8 mouse cellular contexts compared by ENCODE assay signal in the genomic region with DNA sequence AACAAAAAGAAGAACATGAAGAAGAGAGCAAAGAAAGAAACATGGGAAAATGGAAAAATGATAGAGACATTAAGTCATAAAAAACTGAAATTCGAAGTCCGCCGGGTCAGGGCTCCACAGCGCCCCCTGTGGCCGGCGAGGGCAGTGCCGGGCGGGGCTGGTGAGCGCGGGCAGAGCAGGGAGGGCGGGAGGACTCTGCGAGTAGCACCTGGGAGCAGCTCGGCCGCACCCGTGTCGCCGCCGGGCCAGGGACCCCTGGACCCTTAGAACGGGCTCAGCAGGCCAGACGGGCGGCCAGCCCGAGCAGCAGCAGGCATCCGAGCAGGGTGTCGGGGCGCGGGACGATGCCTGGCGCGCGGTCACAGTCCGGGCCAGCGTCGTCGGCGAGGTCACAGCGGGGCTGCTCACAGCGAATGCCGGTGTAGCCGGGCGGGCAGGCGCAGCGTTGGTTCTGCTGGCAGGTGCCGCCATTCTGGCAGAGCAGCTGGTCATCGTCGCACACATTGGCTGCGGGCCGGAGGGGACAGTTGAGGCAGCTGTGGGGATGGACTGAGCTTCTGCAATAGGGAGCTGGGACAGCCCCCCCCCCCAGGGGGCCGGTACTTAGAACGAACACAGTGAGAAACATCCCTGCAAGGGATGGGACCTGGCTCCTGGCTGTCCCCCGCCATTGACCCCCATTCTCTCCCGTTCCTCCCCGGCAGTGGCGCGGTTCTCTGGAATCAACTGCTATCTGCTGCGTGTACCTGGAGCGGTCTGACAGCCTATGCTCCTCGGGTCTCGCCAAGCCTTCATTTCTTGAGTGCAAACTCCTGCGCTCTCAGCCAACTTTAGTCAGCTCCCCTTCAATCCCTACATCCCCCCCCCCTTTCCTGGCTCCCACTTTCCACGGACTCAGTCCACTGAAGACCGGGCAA. TPM values are rescaled to one million over a fixed set of nuclear protein-coding genes. Genes with fewer than 3 reads are reported as not detected.
DNase-seq lines count a peak whose midpoint lies in the region; ATAC-seq and TF ChIP-seq lines count a peak whose summit lies in the region.

No protein-coding gene starts in this region.

- no peaks in the 10 kb centered on the region for H3K27me3 ChIP-seq in C2C12 (ENCODE audit: control insufficient read depth, insufficient read depth, insufficient read length)
- peaks cover 19% of the 10 kb centered on the region for H3K27me3 ChIP-seq in embryonic facial prominence, embryonic 14.5 days (replicated peaks; ENCODE audit: control insufficient read depth, insufficient read depth, low read length)
- peaks cover 62% of the 10 kb centered on the region for H3K27me3 ChIP-seq in heart, embryonic 13.5 days (replicated peaks)
- peaks cover 13% of the 10 kb centered on the region for H3K27me3 ChIP-seq in kidney, postnatal 0 days (ENCODE audit: insufficient read depth, low read length)
- H3K27me3 ChIP-seq in liver, embryonic 14.5 days (ENCODE audit: control insufficient read depth, insufficient read depth, low read length), result peaks cover 15% of the 10 kb centered on the region
- H3K27me3 ChIP-seq in neural tube, embryonic 12.5 days (replicated peaks), result peaks cover 23% of the 10 kb centered on the region
- no peaks in the 10 kb centered on the region for H3K27me3 ChIP-seq in testis, adult 2 months (ENCODE audit: control insufficient read depth, insufficient read depth, low read length)

- peak overlapping the region; percentile 87 for H3K27ac ChIP-seq in bone marrow, adult 2 months (ENCODE audit: control insufficient read depth, insufficient read depth, low read depth, low read length, poor library complexity)
- H3K27ac ChIP-seq in embryonic facial prominence, embryonic 14.5 days (replicated peaks; ENCODE audit: low read depth, low read length), result no peak overlapping the region
- H3K27ac ChIP-seq in heart, embryonic 13.5 days (replicated peaks), result no peak overlapping the region
- H3K27ac ChIP-seq in kidney, postnatal 0 days, result no peak overlapping the region
- no peak overlapping the region for H3K27ac ChIP-seq in liver, embryonic 14.5 days
- no peak overlapping the region for H3K27ac ChIP-seq in neural tube, embryonic 12.5 days
- no peak overlapping the region for H3K27ac ChIP-seq in testis, adult 2 months (ENCODE audit: control insufficient read depth, insufficient read depth, low read depth, low read length)

- H3K4me1 ChIP-seq in bone marrow, adult 2 months (ENCODE audit: control insufficient read depth, insufficient read depth, low read length), result peaks cover 2% of the 10 kb centered on the region; the same call in 1 of the 2 replicates
- H3K4me1 ChIP-seq in embryonic facial prominence, embryonic 14.5 days (ENCODE audit: control insufficient read depth, insufficient read depth, low read length), result peaks cover 12% of the 10 kb centered on the region
- H3K4me1 ChIP-seq in heart, embryonic 13.5 days, result peaks cover 23% of the 10 kb centered on the region
- peaks cover 7% of the 10 kb centered on the region; the same call in 1 of the 2 replicates for H3K4me1 ChIP-seq in kidney, postnatal 0 days (replicated peaks; ENCODE audit: insufficient read depth, low read length)
- no peaks in the 10 kb centered on the region for H3K4me1 ChIP-seq in liver, embryonic 14.5 days (replicated peaks; ENCODE audit: control insufficient read depth in 2 of 2, insufficient read depth in 2 of 2, low read length in 1 of 2)
- peaks cover 36% of the 10 kb centered on the region for H3K4me1 ChIP-seq in neural tube, embryonic 12.5 days
- H3K4me1 ChIP-seq in testis, adult 2 months (ENCODE audit: control insufficient read depth, insufficient read depth, low read length), result peaks cover 17% of the 10 kb centered on the region

- peak; percentile 26; the same call in 1 of the 2 replicates for TF ChIP-seq POLR2A in bone marrow, adult 2 months (IDR thresholded peaks at IDR 0.05; ENCODE audit: borderline replicate concordance, control insufficient read depth, low read depth, low read length)
- no peak for TF ChIP-seq POLR2A in testis, adult 2 months (IDR thresholded peaks at IDR 0.05; ENCODE audit: control insufficient read depth, low read depth, low read length)

- peak; percentile 70; the same call in 1 of the 2 replicates for ATAC-seq in embryonic facial prominence, embryonic 14.5 days (ENCODE audit: low read depth)
- ATAC-seq in heart, embryonic 13.5 days (ENCODE audit: extremely low read depth, insufficient number of reproducible peaks, low FRiP score, low TSS enrichment), result no peak
- ATAC-seq in kidney, postnatal 0 days (replicated peaks; ENCODE audit: low FRiP score, low read depth), result peak; percentile 57
- ATAC-seq in liver, embryonic 14.5 days (ENCODE audit: insufficient read depth), result no peak; the same call in 1 of the 2 replicates
- peak; percentile 63 for ATAC-seq in neural tube, embryonic 12.5 days (ENCODE audit: low FRiP score, low read depth)

- H3K9ac ChIP-seq in embryonic facial prominence, embryonic 14.5 days (ENCODE audit: low read depth, low read length), result peak overlapping the region; percentile 61
- peak overlapping the region; percentile 74 for H3K9ac ChIP-seq in heart, embryonic 13.5 days
- H3K9ac ChIP-seq in kidney, postnatal 0 days (ENCODE audit: low read depth, low read length), result peak overlapping the region; percentile 49
- no peak overlapping the region; the same call in 1 of the 2 replicates for H3K9ac ChIP-seq in liver, embryonic 14.5 days (replicated peaks)
- H3K9ac ChIP-seq in neural tube, embryonic 12.5 days, result peak overlapping the region; percentile 48

- H3ac ChIP-seq in C2C12 (ENCODE audit: control insufficient read depth, insufficient read length, low read depth), result peak overlapping the region; percentile 15

- H3K79me2 ChIP-seq in C2C12 (ENCODE audit: control insufficient read depth, insufficient read depth), result no peaks in the 10 kb centered on the region

- DNase-seq in embryonic facial prominence, embryonic 14.5 days (ENCODE audit: low spot score), result peak; percentile 22
- DNase-seq in kidney, postnatal 0 days (ENCODE audit: low spot score), result peak; percentile 70
- DNase-seq in liver, embryonic 14.5 days (ENCODE audit: low read depth in 3 of 3, low spot score in 3 of 3), result peak in 1 of 3 experiments; percentile 24

- no peaks in the 10 kb centered on the region for H3K79me3 ChIP-seq in C2C12 (ENCODE audit: low read depth)

- H3K4me3 ChIP-seq in C2C12 (ENCODE audit: insufficient read depth, poor library complexity, severe bottlenecking), result no peak overlapping the region
- peak overlapping the region; percentile 56 for H3K4me3 ChIP-seq in bone marrow, adult 2 months (replicated peaks; ENCODE audit: control insufficient read depth, low read depth, low read length)
- H3K4me3 ChIP-seq in embryonic facial prominence, embryonic 14.5 days (ENCODE audit: low read depth, low read length), result peak overlapping the region; percentile 49
- peak overlapping the region; percentile 60 for H3K4me3 ChIP-seq in heart, embryonic 13.5 days
- peak overlapping the region; percentile 38 for H3K4me3 ChIP-seq in kidney, postnatal 0 days (replicated peaks; ENCODE audit: low read depth, low read length)
- peak overlapping the region; percentile 25 to 36 for H3K4me3 ChIP-seq in liver, embryonic 14.5 days (ENCODE audit: insufficient read depth in 1 of 2, low read depth in 2 of 2, low read length in 2 of 2)
- H3K4me3 ChIP-seq in neural tube, embryonic 12.5 days, result peak overlapping the region; percentile 41
- peak overlapping the region; percentile 66 for H3K4me3 ChIP-seq in testis, adult 2 months (ENCODE audit: control insufficient read depth, low read depth, low read length)

- peak overlapping the region; percentile 99 for H3K4me2 ChIP-seq in embryonic facial prominence, embryonic 14.5 days (ENCODE audit: low read depth, low read length)
- H3K4me2 ChIP-seq in heart, embryonic 13.5 days, result peak overlapping the region; percentile 96
- H3K4me2 ChIP-seq in kidney, postnatal 0 days (ENCODE audit: low read length), result peak overlapping the region; percentile 87
- H3K4me2 ChIP-seq in liver, embryonic 14.5 days (ENCODE audit: low read depth), result peak overlapping the region; percentile 70
- H3K4me2 ChIP-seq in neural tube, embryonic 12.5 days (replicated peaks), result peak overlapping the region; percentile 96

- no peak for TF ChIP-seq EP300 in liver, embryonic 14.5 days (IDR thresholded peaks at IDR 0.05; ENCODE audit: low read depth)

- H3K36me3 ChIP-seq in C2C12 (ENCODE audit: control insufficient read depth, insufficient read depth), result no peaks in the 10 kb centered on the region
- no peaks in the 10 kb centered on the region for H3K36me3 ChIP-seq in embryonic facial prominence, embryonic 14.5 days (ENCODE audit: control insufficient read depth, insufficient read depth, low read length)
- no peaks in the 10 kb centered on the region for H3K36me3 ChIP-seq in heart, embryonic 13.5 days
- H3K36me3 ChIP-seq in kidney, postnatal 0 days (ENCODE audit: insufficient read depth, low read length), result no peaks in the 10 kb centered on the region
- H3K36me3 ChIP-seq in liver, embryonic 14.5 days (replicated peaks; ENCODE audit: control insufficient read depth, insufficient read depth, low read depth), result no peaks in the 10 kb centered on the region
- no peaks in the 10 kb centered on the region for H3K36me3 ChIP-seq in neural tube, embryonic 12.5 days
- H3K36me3 ChIP-seq in testis, adult 2 months (ENCODE audit: control insufficient read depth, insufficient read depth, low read length), result no peaks in the 10 kb centered on the region

- peak; percentile 96 for TF ChIP-seq CTCF in C2C12 (IDR thresholded peaks at IDR 0.05; ENCODE audit: control insufficient read depth, insufficient read depth, insufficient read length)
- TF ChIP-seq CTCF in bone marrow, adult 2 months (IDR thresholded peaks at IDR 0.05; ENCODE audit: control insufficient read depth, insufficient read depth, low read length), result peak; percentile 80
- TF ChIP-seq CTCF in kidney, postnatal 0 days (IDR thresholded peaks at IDR 0.05; ENCODE audit: low read depth), result peak; percentile 85
- TF ChIP-seq CTCF in liver, embryonic 14.5 days (IDR thresholded peaks at IDR 0.05; ENCODE audit: low read depth), result peak; percentile 85
- TF ChIP-seq CTCF in testis, adult 2 months (IDR thresholded peaks at IDR 0.05; ENCODE audit: control insufficient read depth, insufficient read depth, insufficient replicate concordance, low read depth, low read length), result peak; percentile 94

- no peaks in the 10 kb centered on the region for H3K9me3 ChIP-seq in embryonic facial prominence, embryonic 14.5 days (ENCODE audit: control insufficient read depth, low read length)
- H3K9me3 ChIP-seq in heart, embryonic 13.5 days, result no peaks in the 10 kb centered on the region
- H3K9me3 ChIP-seq in kidney, postnatal 0 days (replicated peaks; ENCODE audit: low read length), result no peaks in the 10 kb centered on the region
- no peaks in the 10 kb centered on the region for H3K9me3 ChIP-seq in liver, embryonic 14.5 days (ENCODE audit: control insufficient read depth, low read length)
- H3K9me3 ChIP-seq in neural tube, embryonic 12.5 days, result no peaks in the 10 kb centered on the region

- WGBS in bone marrow, adult 2 months, result 4% methylated on average over 61 of the region's 61 CpGs
- 2% methylated on average over 38 of the region's 61 CpGs for WGBS in embryonic facial prominence, embryonic 14.5 days
- 1% methylated on average over 61 of the region's 61 CpGs for WGBS in heart, embryonic 13.5 days
- WGBS in kidney, postnatal 0 days, result 2% methylated on average over 61 of the region's 61 CpGs
- WGBS in liver, embryonic 14.5 days (ENCODE audit: insufficient replicate concordance), result 4% methylated on average over 59 of the region's 61 CpGs
- WGBS in neural tube, embryonic 12.5 days, result under 1% methylated on average over 61 of the region's 61 CpGs

RNA-seq across cellular contexts. Expression of a gene that starts 58.0 kb away (rescaled TPM):
- 0.40 TPM for polyA plus RNA-seq in C2C12 (2012; fragmentation: generic; extraction: Trizol)
- polyA plus RNA-seq in bone marrow, adult 2 months (2011; ENCODE audit: insufficient read depth, insufficient read length, low replicate concordance, missing spikeins), result 12.3 and 30.8 TPM in 2 replicates
- 0.85 and 1.0 TPM in 2 replicates for polyA plus RNA-seq in embryonic facial prominence, embryonic 14.5 days (2014; fragmentation: Nextera tagmentation; extraction: Ambion mirVana)
- 0.19 and 0.28 TPM in 2 replicates for polyA plus RNA-seq in heart, embryonic 13.5 days (2015; fragmentation: Nextera tagmentation; extraction: Ambion mirVana)
- polyA plus RNA-seq in kidney, postnatal 0 days (2015; fragmentation: Nextera tagmentation; extraction: Ambion mirVana), result 2.4 TPM in 2 replicates
- 0.22 and 0.35 TPM in 2 replicates for polyA plus RNA-seq in liver, embryonic 14.5 days (2012; rRNA removed)
- polyA plus RNA-seq in liver, embryonic 14.5 days (2014; fragmentation: Nextera tagmentation; extraction: Ambion mirVana), result 0.34 TPM in 1 of 2 replicates, not detected in the other
- polyA plus RNA-seq in neural tube, embryonic 12.5 days (2016; fragmentation: Nextera tagmentation; extraction: Ambion mirVana), result 2.0 and 2.4 TPM in 2 replicates
- polyA plus RNA-seq in testis, adult 2 months (2012; rRNA removed), result 1.4 and 2.0 TPM in 2 replicates

Comparison
In these comparisons a context has a peak if more than half of its experiments do, and no peak if none do; other contexts are left out.
1. ATAC-seq: peak in embryonic facial prominence, embryonic 14.5 days (single experiment), kidney, postnatal 0 days (single experiment) and neural tube, embryonic 12.5 days (single experiment); none in heart, embryonic 13.5 days (single experiment) and liver, embryonic 14.5 days (single experiment).
2. Peak in every context shown above with its lines, with median percentiles within 50 percentile points of each other: CTCF ChIP-seq and H3K4me2 ChIP-seq.